Mouse (Mus musculus) E14TG2a.4 (cell line): ENCODE measurements around the gene Padi3.

Source experiments
- CTCF ChIP-seq: conservative IDR thresholded peaks from 2 replicates; pipeline ENCODE4 v1.5.1; 2014; ENCODE audit warnings: low read length
- NANOG ChIP-seq: IDR thresholded peaks from 2 replicates; pipeline ENCODE4 v1.6.1; 2014; ENCODE audit warnings: borderline replicate concordance, low read length, mixed read lengths
- POU5F1 ChIP-seq: IDR thresholded peaks from 2 replicates; pipeline ENCODE4 v1.6.1; 2014; ENCODE audit warnings: low read length, borderline replicate concordance

- TF ChIP-seq CTCF (0 out of 2 replicates have a peak, but pooled peaks have one; percentile 4), POU5F1 (no peak), NANOG (no peak)
These were observed 11.5 kb upstream of the Padi3 start for GRCm38 (mm10) chr4:140821988-140822387.
